ENCODE assay signal across 11 mouse cellular contexts in the genomic region with DNA sequence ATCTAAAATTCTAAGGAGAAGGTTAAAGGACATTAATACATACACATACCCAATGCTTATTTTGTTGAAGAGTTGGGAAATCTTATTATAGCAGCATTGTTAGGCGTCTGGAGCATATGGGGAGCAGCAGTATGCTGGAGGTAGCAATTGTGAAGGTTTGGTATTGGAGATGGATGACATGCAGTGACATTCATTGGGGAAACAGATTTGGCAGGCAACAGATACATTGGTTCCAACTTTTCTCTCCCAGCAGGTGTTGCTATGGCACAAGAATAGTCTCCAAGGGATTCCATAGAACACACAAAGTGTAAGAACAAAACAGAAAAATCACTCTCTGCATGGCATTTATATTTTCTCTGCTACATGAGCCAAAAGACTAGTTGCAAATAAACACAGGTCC.
DNase-seq lines count a peak whose midpoint lies in the region; ATAC-seq and TF ChIP-seq lines count a peak whose summit lies in the region.
"Had no signal": no experiment of that assay in that cellular context is flagged by ENCODE, and none has a peak within 500 bp of the region (broad histone marks: within the 10 kb centered on the region; RNA-seq: fewer than 3 reads in every experiment).

No protein-coding gene starts in this region.

- no peaks in the 10 kb centered on the region for H3K36me3 ChIP-seq in hindbrain, embryonic 15.5 days
- H3K36me3 ChIP-seq in hindbrain, embryonic 11.5 days (ENCODE audit: control insufficient read depth, insufficient read depth, low read length) = no peaks in the 10 kb centered on the region
- no peaks in the 10 kb centered on the region for H3K36me3 ChIP-seq in kidney, embryonic 16.5 days (ENCODE audit: insufficient read depth, low read length)

- no peak overlapping the region for H3K27ac ChIP-seq in hindbrain, embryonic 15.5 days (replicated peaks)
- no peak overlapping the region for H3K27ac ChIP-seq in hindbrain, embryonic 11.5 days (ENCODE audit: low read depth, low read length)
- no peak overlapping the region for H3K27ac ChIP-seq in cerebellum, adult 2 months (ENCODE audit: insufficient read depth, low read length)
- H3K27ac ChIP-seq in kidney, embryonic 16.5 days (ENCODE audit: low read length) = no peak overlapping the region

- H3K9me3 ChIP-seq in hindbrain, embryonic 15.5 days = no peaks in the 10 kb centered on the region
- H3K9me3 ChIP-seq in hindbrain, embryonic 11.5 days (ENCODE audit: control insufficient read depth, low read length) = no peaks in the 10 kb centered on the region
- H3K9me3 ChIP-seq in kidney, embryonic 16.5 days (ENCODE audit: low read length) = no peaks in the 10 kb centered on the region

- no peak for TF ChIP-seq POLR2A in cerebellum, adult 2 months (IDR thresholded peaks at IDR 0.05; ENCODE audit: borderline replicate concordance, insufficient read depth, low read length)

- H3K27me3 ChIP-seq in hindbrain, embryonic 15.5 days = no peaks in the 10 kb centered on the region
- no peaks in the 10 kb centered on the region for H3K27me3 ChIP-seq in hindbrain, embryonic 11.5 days (ENCODE audit: control insufficient read depth, insufficient read depth, low read length)
- H3K27me3 ChIP-seq in cerebellum, adult 2 months (ENCODE audit: control insufficient read depth, insufficient read depth, low read length) = no peaks in the 10 kb centered on the region
- no peaks in the 10 kb centered on the region for H3K27me3 ChIP-seq in kidney, embryonic 16.5 days (ENCODE audit: insufficient read depth, low read length)

- H3K9ac ChIP-seq in hindbrain, embryonic 15.5 days = no peak overlapping the region
- H3K9ac ChIP-seq in hindbrain, embryonic 11.5 days (ENCODE audit: low read depth, low read length) = no peak overlapping the region
- no peak overlapping the region for H3K9ac ChIP-seq in kidney, embryonic 16.5 days (replicated peaks; ENCODE audit: low read length)

- no peak overlapping the region for H3K4me2 ChIP-seq in hindbrain, embryonic 15.5 days
- no peak overlapping the region for H3K4me2 ChIP-seq in hindbrain, embryonic 11.5 days (replicated peaks; ENCODE audit: low read depth, low read length)
- no peak overlapping the region for H3K4me2 ChIP-seq in kidney, embryonic 16.5 days (replicated peaks; ENCODE audit: low read depth, low read length)

- ATAC-seq in hindbrain, embryonic 15.5 days (ENCODE audit: low FRiP score, low read depth) = peak; percentile 78
- ATAC-seq in hindbrain, embryonic 11.5 days (ENCODE audit: low FRiP score) = no peak
- no peak for ATAC-seq in kidney, embryonic 16.5 days (ENCODE audit: low FRiP score, low TSS enrichment)

- DNase-seq in hindbrain, embryonic 11.5 days (ENCODE audit: low spot score) = no peak
- peak; percentile 50 for DNase-seq in brain, embryonic 18.5 days (ENCODE audit: low read depth, low spot score)
- peak; percentile 19 to 73 for DNase-seq in cerebellum, adult 2 months
- peak; percentile 66 to 84 for DNase-seq in layer of hippocampus, adult 18-20 months (ENCODE audit: low spot score in 2 of 2)
- no peak for DNase-seq in gastrocnemius, adult 18-20 months (ENCODE audit: low spot score)
- DNase-seq: heart, adult 11 months; heart, postnatal 14 days; kidney, adult 18-20 months; spleen, adult 18-20 months had no signal

- no peak for TF ChIP-seq CTCF in cerebellum, adult 2 months (IDR thresholded peaks at IDR 0.05; ENCODE audit: borderline replicate concordance, insufficient read depth, low read depth, low read length)

- H3K4me1 ChIP-seq in hindbrain, embryonic 15.5 days (replicated peaks) = peaks cover 5% of the 10 kb centered on the region; the same call in 1 of the 2 replicates
- H3K4me1 ChIP-seq in hindbrain, embryonic 11.5 days (replicated peaks; ENCODE audit: control insufficient read depth, insufficient read depth, low read length) = no peaks in the 10 kb centered on the region
- H3K4me1 ChIP-seq in cerebellum, adult 2 months (ENCODE audit: control insufficient read depth, insufficient read depth, low read length) = no peaks in the 10 kb centered on the region
- H3K4me1 ChIP-seq in kidney, embryonic 16.5 days (ENCODE audit: insufficient read depth, low read length) = no peaks in the 10 kb centered on the region

- WGBS in hindbrain, embryonic 15.5 days = 30% methylated on average over 1 of the region's 1 CpGs
- 51% methylated on average over 1 of the region's 1 CpGs for WGBS in hindbrain, embryonic 11.5 days
- WGBS in cerebellum, adult 2 months = 2% methylated on average over 1 of the region's 1 CpGs
- 65% methylated on average over 1 of the region's 1 CpGs for WGBS in kidney, embryonic 16.5 days

- H3K4me3 ChIP-seq in hindbrain, embryonic 15.5 days = no peak overlapping the region
- H3K4me3 ChIP-seq in hindbrain, embryonic 11.5 days (ENCODE audit: low read depth, low read length) = no peak overlapping the region
- H3K4me3 ChIP-seq in cerebellum, adult 2 months (replicated peaks; ENCODE audit: insufficient read depth, low read depth, low read length) = no peak overlapping the region
- H3K4me3 ChIP-seq in kidney, embryonic 16.5 days (ENCODE audit: low read length) = no peak overlapping the region

Comparison
In these comparisons a context has a peak if more than half of its experiments do, and no peak if none do; other contexts are left out.
1. DNase-seq: peak in brain, embryonic 18.5 days (single experiment), cerebellum, adult 2 months (2 of 2) and layer of hippocampus, adult 18-20 months (2 of 2); none in hindbrain, embryonic 11.5 days (single experiment) and gastrocnemius, adult 18-20 months (single experiment).